Mouse (Mus musculus) hindbrain, embryonic 10.5 days (tissue): ENCODE measurements at regions not wholly inside any gene's neighbourhood (a gene's known extent, or its start where the extent isn't known, plus 50 kb on each side); places are given as distances from the start of the nearest gene placed in this dataset.

ENCODE experiments used
- DNase-seq: peaks from one replicate; pipeline ENCODE4 v3.0.0-alpha.2; 2017; ENCODE audit warnings: low spot score
- H3K27ac ChIP-seq: fragments of 300-500 bp; sonication (generic); 2 replicates; pipeline ENCODE4 v1.5.1; 2016; ENCODE audit warnings: mild to moderate bottlenecking, moderate library complexity
- H3K27me3 ChIP-seq: fragments of 300-500 bp; sonication (generic); 2 replicates; pipeline ENCODE4 v1.6.1; 2016; ENCODE audit warnings: mild to moderate bottlenecking; ENCODE audit not compliant: poor library complexity, insufficient read depth, severe bottlenecking
- H3K36me3 ChIP-seq: fragments of 300-500 bp; sonication (generic); 2 replicates; pipeline ENCODE4 v1.6.1; 2016; ENCODE audit warnings: mild to moderate bottlenecking, moderate library complexity
- H3K4me1 ChIP-seq: fragments of 300-500 bp; sonication (generic); replicated peaks from 2 replicates; pipeline ENCODE4 v1.6.1; 2016; ENCODE audit warnings: mild to moderate bottlenecking
- H3K4me3 ChIP-seq: fragments of 300-500 bp; sonication (generic); 2 replicates; pipeline ENCODE4 v1.5.1; 2016; ENCODE audit warnings: mild to moderate bottlenecking, moderate library complexity
- H3K9me3 ChIP-seq: fragments of 300-500 bp; sonication (generic); 2 replicates; pipeline ENCODE4 v1.6.1; 2016; ENCODE audit warnings: mild to moderate bottlenecking, moderate library complexity
- WGBS: fragments of 180-500 bp; shearing (Covaris S2); methylation state at CpG from one replicate; pipeline ENCODE4 v1.1.7; 2016; 5-methylcytosine and 5-hydroxymethylcytosine counted together

DNA sequence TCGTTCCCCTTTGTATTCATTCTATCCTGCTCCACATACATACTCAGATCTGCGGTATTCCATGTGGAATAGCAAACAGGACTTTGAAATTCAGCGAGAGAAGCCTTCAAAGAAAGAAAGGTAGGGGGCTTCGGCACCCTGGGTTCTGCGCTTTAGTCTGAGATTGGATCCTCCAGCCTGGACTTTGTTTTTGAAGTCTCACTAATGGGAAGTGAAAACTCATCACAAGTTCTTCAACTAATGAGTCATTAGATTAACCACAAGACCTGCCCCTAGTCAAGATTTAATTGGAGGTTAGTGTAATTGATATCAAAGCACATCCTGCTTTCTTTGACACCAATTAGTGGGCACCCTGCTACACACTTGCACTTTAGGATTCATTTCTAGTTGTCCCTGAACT is 492.5 kb upstream of the Zfp960 start:
- no peak overlapping the region for H3K27ac ChIP-seq
- no peaks in the 10 kb centered on the region for H3K4me1 ChIP-seq
- H3K4me3 ChIP-seq, result no peak overlapping the region
- H3K27me3 ChIP-seq, result no peaks in the 10 kb centered on the region
- H3K9me3 ChIP-seq, result no peaks in the 10 kb centered on the region
- WGBS, result 59% methylated on average over 5 of the region's 5 CpGs
- no peak for DNase-seq
- no peaks in the 10 kb centered on the region for H3K36me3 ChIP-seq

DNA sequence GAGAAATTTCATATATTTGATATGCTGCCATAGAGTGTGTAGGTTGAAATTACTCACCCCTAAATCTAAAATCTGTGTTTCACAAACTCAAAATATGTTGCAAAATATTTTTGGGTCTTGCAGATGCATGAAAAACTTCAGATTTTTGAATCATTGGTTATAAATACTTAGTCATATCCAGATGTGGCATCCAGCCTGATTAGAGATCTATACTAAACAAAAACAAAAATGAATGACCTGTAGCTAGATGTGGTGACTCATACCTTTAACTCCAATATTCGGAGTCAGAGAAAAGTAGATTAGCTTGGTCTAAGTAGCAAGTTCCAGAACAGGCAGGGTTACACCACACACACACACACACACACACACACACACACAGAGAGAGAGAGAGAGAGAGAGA is 475.1 kb upstream of the Zfp960 start:
- no peak for DNase-seq
- H3K27me3 ChIP-seq, result no peaks in the 10 kb centered on the region
- no peaks in the 10 kb centered on the region for H3K36me3 ChIP-seq
- H3K27ac ChIP-seq, result no peak overlapping the region
- H3K9me3 ChIP-seq, result no peaks in the 10 kb centered on the region
- 84% methylated on average over 1 of the region's 1 CpGs for WGBS
- H3K4me1 ChIP-seq, result no peaks in the 10 kb centered on the region
- H3K4me3 ChIP-seq, result no peak overlapping the region

DNA sequence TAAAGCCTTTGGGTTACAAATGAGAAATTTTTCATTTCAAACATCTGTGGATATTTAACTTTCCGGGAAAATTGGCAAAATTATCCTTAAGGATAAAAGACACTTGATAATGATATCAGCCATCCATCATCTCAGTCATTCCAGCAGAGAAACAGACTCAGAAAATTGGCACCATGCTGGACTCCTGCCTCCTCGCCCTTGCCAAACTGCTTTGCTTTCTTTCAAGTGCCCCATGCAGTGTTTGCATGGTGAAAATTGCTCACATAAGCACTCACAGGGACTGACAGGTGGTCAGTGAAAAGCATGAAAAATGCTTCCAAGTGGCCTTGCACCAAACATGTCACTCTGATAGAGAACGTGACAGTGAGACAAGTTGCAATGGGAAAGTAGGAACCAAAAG is 464.2 kb upstream of the Zfp960 start:
- H3K4me1 ChIP-seq, result no peaks in the 10 kb centered on the region
- no peaks in the 10 kb centered on the region for H3K9me3 ChIP-seq
- 46% methylated on average over 3 of the region's 3 CpGs for WGBS
- H3K27me3 ChIP-seq, result no peaks in the 10 kb centered on the region
- H3K36me3 ChIP-seq, result no peaks in the 10 kb centered on the region
- DNase-seq, result no peak
- H3K27ac ChIP-seq, result no peak overlapping the region
- H3K4me3 ChIP-seq, result no peak overlapping the region

DNA sequence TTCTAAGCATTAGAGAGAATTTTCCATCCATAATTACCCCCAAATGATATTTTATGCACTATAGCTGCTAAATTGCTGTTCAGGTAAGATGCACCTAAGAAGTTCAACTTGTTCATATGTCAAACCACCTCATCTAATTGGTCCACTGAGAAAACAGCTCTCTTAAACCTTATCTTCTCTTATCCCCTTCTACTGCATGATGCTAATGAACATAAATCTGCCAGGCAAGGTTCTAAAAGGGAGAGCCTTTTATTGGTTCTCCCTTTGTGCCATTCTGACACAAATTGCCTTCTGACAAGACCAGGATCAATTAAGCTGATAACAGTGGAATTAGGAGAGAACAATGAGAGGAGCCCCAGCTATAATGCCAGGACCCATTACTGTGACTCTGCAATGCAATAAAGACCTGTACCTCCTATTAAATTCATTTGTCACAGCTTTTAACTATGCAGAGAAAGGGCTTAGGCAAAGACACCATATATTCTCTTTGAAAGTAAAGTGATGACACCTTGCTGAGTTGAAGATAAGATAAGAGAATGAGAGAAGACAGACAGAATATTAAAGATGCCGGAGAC is 451.4 kb upstream of the Zfp960 start:
- DNase-seq, result no peak
- Histone ChIP-seq H3K9me3 (no peaks in the 10 kb centered on the region), H3K4me1 (no peaks in the 10 kb centered on the region), H3K4me3 (no peak overlapping the region), H3K27ac (no peak overlapping the region), H3K36me3 (no peaks in the 10 kb centered on the region), H3K27me3 (no peaks in the 10 kb centered on the region)
- WGBS, result 89% methylated on average over 1 of the region's 1 CpGs

DNA sequence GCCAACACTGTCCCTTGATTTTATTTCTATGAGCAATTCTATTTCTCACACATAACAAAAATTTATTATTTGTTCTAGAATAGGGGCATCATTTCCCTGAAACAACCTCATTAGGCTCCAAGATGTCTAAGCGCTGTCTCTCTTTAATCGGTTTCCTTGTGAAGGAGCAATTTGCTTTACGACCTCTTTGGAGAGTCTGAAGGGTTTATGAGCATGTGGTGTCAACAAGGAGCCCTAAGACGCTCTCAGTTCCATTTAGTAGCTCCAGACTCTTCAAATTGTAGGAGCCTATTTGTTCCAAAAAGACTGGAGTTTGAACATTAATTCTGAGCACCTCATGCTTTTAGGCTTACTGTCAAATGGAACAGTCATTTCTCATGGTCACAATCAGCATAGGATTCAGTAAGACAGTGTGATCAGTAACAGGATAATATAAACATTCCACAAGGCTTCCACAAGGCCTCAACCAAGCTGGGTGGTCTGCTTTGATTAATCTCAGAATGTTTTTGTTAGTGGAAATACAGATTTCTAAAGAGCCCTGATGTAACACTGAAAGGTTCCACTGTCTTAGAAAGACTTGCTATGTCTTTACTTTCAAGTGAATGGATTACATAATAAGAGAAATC is 441.9 kb upstream of the Zfp960 start:
- no peaks in the 10 kb centered on the region for H3K27me3 ChIP-seq
- no peaks in the 10 kb centered on the region for H3K36me3 ChIP-seq
- no peak for DNase-seq
- WGBS, result 90% methylated on average over 4 of the region's 4 CpGs
- no peak overlapping the region for H3K4me3 ChIP-seq
- H3K4me1 ChIP-seq, result no peaks in the 10 kb centered on the region
- H3K27ac ChIP-seq, result no peak overlapping the region
- no peaks in the 10 kb centered on the region for H3K9me3 ChIP-seq

DNA sequence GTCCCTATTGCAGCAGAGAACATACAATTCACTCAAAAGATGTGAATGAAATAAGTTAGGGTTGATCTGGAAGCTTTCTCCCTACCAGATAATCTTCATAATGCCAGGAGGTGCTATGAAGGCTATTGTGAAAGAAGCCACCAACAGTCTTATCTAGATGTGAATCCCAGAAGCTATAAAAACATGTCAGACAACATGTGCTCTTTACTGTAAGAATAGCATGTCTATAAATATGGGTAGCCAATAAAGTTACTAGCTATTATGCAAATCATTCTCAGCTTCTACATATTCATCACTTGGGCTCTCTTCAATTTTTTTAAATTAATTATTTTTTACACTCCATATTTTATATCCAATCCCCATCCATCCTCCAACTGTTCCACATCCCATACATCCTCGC is 434.1 kb upstream of the Zfp960 start:
- no peaks in the 10 kb centered on the region for H3K4me1 ChIP-seq
- no peaks in the 10 kb centered on the region for H3K36me3 ChIP-seq
- no peaks in the 10 kb centered on the region for H3K27me3 ChIP-seq
- H3K9me3 ChIP-seq, result no peaks in the 10 kb centered on the region
- H3K4me3 ChIP-seq, result no peak overlapping the region
- H3K27ac ChIP-seq, result no peak overlapping the region
- no peak for DNase-seq
- WGBS, result 74% methylated on average over 1 of the region's 1 CpGs

DNA sequence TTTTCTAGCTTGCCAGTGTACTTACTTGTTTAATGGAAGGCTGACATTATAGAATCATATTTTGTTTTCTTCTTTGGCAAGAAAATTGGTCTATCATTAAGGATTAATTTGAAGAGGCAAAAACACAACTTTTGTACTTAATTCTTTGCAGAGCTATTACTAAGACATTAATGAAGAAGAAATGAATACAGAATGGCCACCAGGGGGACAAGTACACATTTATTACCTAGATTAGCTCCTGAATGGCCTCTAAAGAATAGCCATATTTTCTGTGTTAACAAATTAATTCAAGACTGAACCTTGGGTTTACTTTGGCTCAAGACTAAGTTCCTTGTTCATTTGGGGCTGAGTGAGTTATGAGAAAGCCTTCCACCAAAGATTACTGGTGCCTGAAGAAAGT is 430.5 kb upstream of the Zfp960 start:
- no peak overlapping the region for H3K27ac ChIP-seq
- H3K4me3 ChIP-seq, result no peak overlapping the region
- DNase-seq, result no peak

DNA sequence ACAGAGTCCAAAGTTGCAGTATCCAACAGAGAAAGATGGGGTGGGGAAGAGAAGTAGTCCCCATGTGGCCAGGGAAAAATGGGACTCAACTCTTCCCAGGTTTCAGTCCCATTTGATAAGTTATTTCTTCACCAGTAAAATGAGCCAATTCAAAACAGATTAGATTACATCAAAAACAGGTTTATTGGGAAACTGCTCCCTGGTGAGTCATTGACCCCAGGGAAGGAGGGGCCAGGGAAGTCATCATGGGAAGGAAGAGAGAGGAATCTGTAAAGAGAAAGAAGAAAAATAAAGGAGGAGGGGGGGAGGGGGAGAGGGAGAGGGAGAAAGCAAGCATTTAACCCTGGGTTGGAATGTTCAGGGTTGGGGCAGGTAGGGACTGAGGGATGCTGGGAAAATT is 426.4 kb upstream of the Zfp960 start:
- no peak for DNase-seq
- Histone ChIP-seq H3K36me3 (no peaks in the 10 kb centered on the region), H3K9me3 (no peaks in the 10 kb centered on the region), H3K4me3 (no peak overlapping the region), H3K27ac (no peak overlapping the region), H3K4me1 (no peaks in the 10 kb centered on the region), H3K27me3 (no peaks in the 10 kb centered on the region)

More for the DNA sequence above, 430.5 kb upstream of the Zfp960 start:
- Histone ChIP-seq H3K9me3 (no peaks in the 10 kb centered on the region), H3K36me3 (no peaks in the 10 kb centered on the region), H3K27me3 (no peaks in the 10 kb centered on the region), H3K4me1 (no peaks in the 10 kb centered on the region)

DNA sequence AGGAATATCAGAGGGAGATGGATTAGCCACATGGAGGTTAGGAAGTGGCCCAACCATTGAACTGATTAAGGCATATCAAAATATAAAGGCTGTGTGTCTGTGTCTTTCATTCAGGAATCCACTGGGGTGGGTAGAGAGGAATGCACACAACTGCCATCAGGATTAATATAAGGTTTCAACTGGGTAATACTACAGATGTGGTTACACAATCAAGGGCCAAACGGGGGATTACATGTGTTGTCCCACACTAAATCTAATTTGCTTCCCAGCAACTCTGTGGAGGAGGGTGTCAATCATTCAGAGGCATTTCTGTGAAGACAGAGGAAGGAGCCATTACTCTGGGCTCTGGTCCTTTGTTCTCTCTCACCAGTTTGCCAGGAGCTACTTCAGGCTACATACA is 416.0 kb upstream of the Zfp960 start:
- WGBS, result 61% methylated on average over 1 of the region's 1 CpGs

DNA sequence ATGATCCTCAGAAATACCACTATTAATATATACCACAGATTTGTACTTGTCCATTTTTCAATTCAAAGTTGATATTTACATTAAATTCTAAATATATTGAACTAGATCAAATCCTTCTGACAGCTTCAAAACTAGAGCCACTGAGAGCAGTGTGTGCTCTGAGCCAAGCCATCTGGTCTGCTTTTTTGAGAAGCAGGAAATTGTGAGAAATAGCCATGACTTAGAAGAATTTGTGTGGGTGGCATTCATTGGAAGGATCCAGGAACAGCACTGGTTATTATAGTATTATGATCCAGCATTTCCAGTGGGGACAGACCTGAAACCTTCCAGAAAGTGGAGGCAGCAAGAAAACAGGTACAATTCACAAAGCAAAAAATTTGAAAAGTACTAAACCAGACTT is 398.7 kb upstream of the Zfp960 start:
- Histone ChIP-seq H3K4me3 (no peak overlapping the region), H3K36me3 (no peaks in the 10 kb centered on the region), H3K27me3 (no peaks in the 10 kb centered on the region), H3K9me3 (no peaks in the 10 kb centered on the region), H3K4me1 (no peaks in the 10 kb centered on the region), H3K27ac (no peak overlapping the region)
- no peak for DNase-seq

More for the DNA sequence above, 416.0 kb upstream of the Zfp960 start:
- Histone ChIP-seq H3K4me3 (no peak overlapping the region), H3K36me3 (no peaks in the 10 kb centered on the region), H3K27ac (no peak overlapping the region), H3K9me3 (no peaks in the 10 kb centered on the region), H3K4me1 (no peaks in the 10 kb centered on the region), H3K27me3 (no peaks in the 10 kb centered on the region)
- no peak for DNase-seq

DNA sequence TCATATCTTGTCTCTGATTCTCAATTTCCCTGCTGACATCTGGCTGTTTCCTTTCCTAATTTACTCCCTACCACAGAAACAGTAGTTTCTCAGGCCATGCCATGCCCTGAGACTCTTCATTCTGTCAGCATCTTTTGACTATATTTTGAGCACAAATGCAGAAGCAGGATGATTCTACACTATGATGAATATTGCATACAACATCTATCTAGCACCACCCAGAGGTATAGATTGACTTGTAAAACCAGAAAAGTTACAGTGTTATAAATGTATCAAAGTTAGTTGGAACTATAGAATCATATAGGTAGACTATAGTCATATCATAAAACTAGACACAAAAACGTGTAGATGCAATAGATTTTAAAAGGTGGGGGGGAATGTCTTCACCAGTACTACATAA is 396.3 kb upstream of the Zfp960 start:
- WGBS, result 59% methylated on average over 1 of the region's 1 CpGs

DNA sequence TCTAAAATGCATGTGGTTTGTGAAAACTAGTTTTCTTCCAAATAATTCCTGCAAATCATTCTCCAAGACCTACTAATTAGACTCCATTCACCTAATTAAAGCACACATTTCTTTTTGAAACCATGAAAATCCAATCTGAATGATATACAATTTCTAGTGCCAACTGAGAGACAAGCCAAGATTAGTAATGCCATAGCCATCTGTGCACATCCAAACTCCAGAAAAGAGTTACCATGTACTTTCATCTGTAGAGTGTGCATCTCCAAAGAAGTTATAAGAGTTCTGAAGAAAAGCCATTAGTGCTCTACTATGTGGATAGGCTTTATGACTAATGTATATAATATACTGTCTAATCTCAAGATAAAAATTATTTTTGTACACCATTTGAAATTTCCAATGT is 359.7 kb upstream of the Zfp960 start:
- DNase-seq, result no peak
- Histone ChIP-seq H3K9me3 (no peaks in the 10 kb centered on the region), H3K4me3 (no peak overlapping the region), H3K27ac (no peak overlapping the region), H3K36me3 (no peaks in the 10 kb centered on the region), H3K4me1 (no peaks in the 10 kb centered on the region), H3K27me3 (no peaks in the 10 kb centered on the region)

More for the DNA sequence above, 396.3 kb upstream of the Zfp960 start:
- H3K27ac ChIP-seq, result no peak overlapping the region
- no peak for DNase-seq
- no peaks in the 10 kb centered on the region for H3K4me1 ChIP-seq
- H3K9me3 ChIP-seq, result no peaks in the 10 kb centered on the region
- no peak overlapping the region for H3K4me3 ChIP-seq
- no peaks in the 10 kb centered on the region for H3K27me3 ChIP-seq
- no peaks in the 10 kb centered on the region for H3K36me3 ChIP-seq

DNA sequence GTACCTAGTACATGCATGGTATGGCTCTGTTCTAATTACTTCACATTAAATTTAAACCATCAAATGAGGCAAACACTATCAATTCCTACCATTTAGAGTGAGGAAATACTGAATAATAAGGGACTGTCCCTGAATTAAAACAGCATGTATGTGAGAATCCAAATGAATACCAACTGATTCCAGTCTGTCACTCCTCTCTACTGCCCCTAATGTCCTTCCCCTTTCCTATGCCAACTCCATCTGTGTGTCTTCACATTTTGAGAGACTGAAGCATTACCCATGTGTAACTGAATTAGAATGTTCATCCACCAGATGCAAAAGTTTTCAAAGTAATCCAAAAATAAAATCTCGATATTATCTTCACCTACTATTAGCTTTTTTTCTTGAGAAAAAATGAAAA is 358.0 kb upstream of the Zfp960 start:
- no peak overlapping the region for H3K27ac ChIP-seq
- H3K27me3 ChIP-seq, result no peaks in the 10 kb centered on the region
- no peaks in the 10 kb centered on the region for H3K4me1 ChIP-seq
- H3K9me3 ChIP-seq, result no peaks in the 10 kb centered on the region
- DNase-seq, result no peak
- WGBS, result 86% methylated on average over 1 of the region's 1 CpGs
- H3K4me3 ChIP-seq, result no peak overlapping the region
- H3K36me3 ChIP-seq, result no peaks in the 10 kb centered on the region

DNA sequence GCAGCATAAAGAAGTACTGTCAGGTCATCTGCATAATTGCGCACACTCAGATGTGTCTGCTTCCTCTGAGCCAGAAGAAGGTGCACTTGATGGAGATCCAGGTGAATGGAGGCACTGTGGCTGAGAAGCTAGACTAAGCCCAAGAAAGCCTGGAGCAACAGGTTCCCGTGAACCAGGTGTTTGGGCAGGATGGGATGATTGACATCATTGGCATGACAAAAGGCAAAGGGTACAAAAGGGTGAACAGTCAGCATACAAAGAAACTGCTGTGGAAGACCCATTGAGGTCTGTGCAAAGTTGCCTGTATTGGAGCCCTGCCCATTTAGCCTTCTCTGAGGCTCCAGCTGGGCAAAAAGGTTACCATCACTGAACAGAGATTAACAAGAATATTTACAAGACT is 337.0 kb upstream of the Zfp960 start:
- no peaks in the 10 kb centered on the region for H3K36me3 ChIP-seq
- H3K4me3 ChIP-seq, result no peak overlapping the region
- 89% methylated on average over 2 of the region's 2 CpGs for WGBS
- no peaks in the 10 kb centered on the region for H3K4me1 ChIP-seq
- H3K9me3 ChIP-seq, result no peaks in the 10 kb centered on the region
- no peaks in the 10 kb centered on the region for H3K27me3 ChIP-seq
- H3K27ac ChIP-seq, result no peak overlapping the region
- DNase-seq, result no peak
